Mouse (Mus musculus): ENCODE data around the gene Hopx.
A peak's percentile ranks its signal among the peaks of the same experiment; 100 is the strongest.

Hopx gene

GRCm38 (mm10) chr5:77114817-77115731 lies at the start of gene Hopx:
TSS of gene Hopx (minus strand) at chr5:77115121.
- DNase-seq, result peak; percentile 90

- DNase-seq, result no peak
Observed at GRCm38 (mm10) chr5:77163597-77163996, 48.7 kb upstream of the Hopx start.

- DNase-seq, result no peak
Observed at GRCm38 (mm10) chr5:77162566-77162965, 47.6 kb upstream of the Hopx start.

- DNase-seq, result no peak
Observed at GRCm38 (mm10) chr5:77157777-77158540, 43.0 kb upstream of the Hopx start.

GRCm38 (mm10) chr5:77156938-77157337 lies 42.0 kb upstream of the Hopx start:
- DNase-seq, result no peak

- DNase-seq, result no peak
Observed at GRCm38 (mm10) chr5:77155526-77155925, 40.6 kb upstream of the Hopx start.

- peak; percentile 83 for DNase-seq
Observed at GRCm38 (mm10) chr5:77154812-77155211, 39.9 kb upstream of the Hopx start.

- no peak for DNase-seq
Observed at GRCm38 (mm10) chr5:77151738-77152137, 36.8 kb upstream of the Hopx start.

- peak; percentile 44 for DNase-seq
Observed at GRCm38 (mm10) chr5:77151075-77151474, 36.2 kb upstream of the Hopx start.

- DNase-seq, result no peak
Observed at GRCm38 (mm10) chr5:77148021-77148621, 33.2 kb upstream of the Hopx start.

GRCm38 (mm10) chr5:77146459-77147170 lies 31.7 kb upstream of the Hopx start:
- DNase-seq, result no peak

GRCm38 (mm10) chr5:77144647-77145046 lies 29.7 kb upstream of the Hopx start:
- DNase-seq, result no peak

GRCm38 (mm10) chr5:77143076-77143475 lies 28.2 kb upstream of the Hopx start:
- DNase-seq, result no peak

GRCm38 (mm10) chr5:77141336-77141735 lies 26.4 kb upstream of the Hopx start:
- DNase-seq, result no peak

- DNase-seq, result no peak
Observed at GRCm38 (mm10) chr5:77140861-77141260, 25.9 kb upstream of the Hopx start.

GRCm38 (mm10) chr5:77140108-77140507 lies 25.2 kb upstream of the Hopx start:
- peak; percentile 44 for DNase-seq

GRCm38 (mm10) chr5:77137701-77138265 lies 22.9 kb upstream of the Hopx start:
- peak; percentile 78 for DNase-seq

GRCm38 (mm10) chr5:77136684-77137224 lies 21.8 kb upstream of the Hopx start:
- no peak for DNase-seq

GRCm38 (mm10) chr5:77134961-77135360 lies 20.0 kb upstream of the Hopx start:
- no peak for DNase-seq

GRCm38 (mm10) chr5:77134465-77134864 lies 19.5 kb upstream of the Hopx start:
- no peak for DNase-seq

- no peak for DNase-seq
Observed at GRCm38 (mm10) chr5:77133960-77134359, 19.0 kb upstream of the Hopx start.

Measured in lung, postnatal 10 days (tissue).